10 mouse cellular contexts compared by ENCODE assay signal in genomic region chr10:42934672-42935071, GRCm38 (mm10).
A peak's percentile ranks its signal among the peaks of the same experiment; 100 is the strongest.
DNase-seq lines count a peak whose midpoint lies in the region; ATAC-seq lines count a peak whose summit lies in the region.
"Had no signal": no experiment of that assay in that cellular context is flagged by ENCODE, and none has a peak within 500 bp of the region (broad histone marks: within the 10 kb centered on the region; RNA-seq: fewer than 3 reads in every experiment).

No protein-coding gene starts in this region.

- H3K27ac ChIP-seq in embryonic facial prominence, embryonic 10.5 days (replicated peaks) = 0 out of 2 replicates have a peak overlapping the region, but pooled peaks have one; percentile 20
- H3K27ac ChIP-seq: limb, embryonic 12.5 days; midbrain, embryonic 15.5 days had no signal

- H3K4me3 ChIP-seq in embryonic facial prominence, embryonic 10.5 days = no peak overlapping the region
- H3K4me3 ChIP-seq: limb, embryonic 12.5 days; midbrain, embryonic 15.5 days had no signal

- peaks cover 9% of the 10 kb centered on the region for H3K4me1 ChIP-seq in embryonic facial prominence, embryonic 10.5 days
- H3K4me1 ChIP-seq: midbrain, embryonic 15.5 days had no signal

- peak; percentile 62 for DNase-seq in gastrocnemius, postnatal 14 days
- DNase-seq in gastrocnemius, adult 18-20 months (ENCODE audit: low spot score) = no peak
- DNase-seq in embryonic facial prominence, embryonic 10.5 days (ENCODE audit: low spot score) = peak; percentile 7
- peak; percentile 71 for DNase-seq in heart, postnatal 4 days
- DNase-seq in embryo, embryonic 11 days = no peak
- DNase-seq in right cerebral cortex, postnatal 4 days = no peak
- no peak for DNase-seq in layer of hippocampus, adult 8-10 months (ENCODE audit: low spot score in 2 of 2)

- peaks cover 5% of the 10 kb centered on the region; the same call in 1 of the 2 replicates for H3K27me3 ChIP-seq in embryonic facial prominence, embryonic 10.5 days (replicated peaks; ENCODE audit: low read depth, poor library complexity, severe bottlenecking)
- H3K27me3 ChIP-seq: limb, embryonic 12.5 days; midbrain, embryonic 15.5 days had no signal

- intact Hi-C loops in gastrocnemius, postnatal 14 days (cut with DNase I; ENCODE audit: low total_unique reads) = no loop called here

- H3K9me3 ChIP-seq in embryonic facial prominence, embryonic 10.5 days = no peaks in the 10 kb centered on the region
- H3K9me3 ChIP-seq: midbrain, embryonic 15.5 days had no signal

- 72% methylated on average over 8 of the region's 8 CpGs for WGBS in embryonic facial prominence, embryonic 10.5 days

- no peaks in the 10 kb centered on the region for H3K36me3 ChIP-seq in embryonic facial prominence, embryonic 10.5 days (replicated peaks)
- H3K36me3 ChIP-seq: limb, embryonic 12.5 days; midbrain, embryonic 15.5 days had no signal

- peak; percentile 56 for ATAC-seq in megakaryocyte, adult 5-6 weeks (ENCODE audit: poor library complexity, severe bottlenecking)
- ATAC-seq: midbrain, embryonic 15.5 days had no signal

Comparison
In these comparisons a context has a peak if more than half of its experiments do, and no peak if none do; other contexts are left out.
1. DNase-seq: peak in gastrocnemius, postnatal 14 days (single experiment), embryonic facial prominence, embryonic 10.5 days (single experiment) and heart, postnatal 4 days (single experiment); none in gastrocnemius, adult 18-20 months (single experiment), embryo, embryonic 11 days (single experiment), right cerebral cortex, postnatal 4 days (single experiment) and layer of hippocampus, adult 8-10 months (0 of 2).